Mouse (Mus musculus) testis, adult 10 weeks (tissue): Measurements from ENCODE around the gene Large2. TPM values are rescaled to one million over a fixed set of nuclear protein-coding genes. Genes with fewer than 3 reads are reported as not detected.

Source experiments
- polyA plus RNA-seq: library from polyadenylated mRNA; stranded (reverse); fragments of 350-450 nt; fragmentation: Illumina TruSeq; extraction: RNeasy Lipid Tissue Mini Kit (QIAGEN cat#74804); gene quantifications from one replicate; pipeline ENCODE4 v1.2.3, GENCODE M21; 2014; ENCODE audit warnings: low read depth, low replicate concordance

Large2 gene
- 0.29 TPM for polyA plus RNA-seq

DNA sequence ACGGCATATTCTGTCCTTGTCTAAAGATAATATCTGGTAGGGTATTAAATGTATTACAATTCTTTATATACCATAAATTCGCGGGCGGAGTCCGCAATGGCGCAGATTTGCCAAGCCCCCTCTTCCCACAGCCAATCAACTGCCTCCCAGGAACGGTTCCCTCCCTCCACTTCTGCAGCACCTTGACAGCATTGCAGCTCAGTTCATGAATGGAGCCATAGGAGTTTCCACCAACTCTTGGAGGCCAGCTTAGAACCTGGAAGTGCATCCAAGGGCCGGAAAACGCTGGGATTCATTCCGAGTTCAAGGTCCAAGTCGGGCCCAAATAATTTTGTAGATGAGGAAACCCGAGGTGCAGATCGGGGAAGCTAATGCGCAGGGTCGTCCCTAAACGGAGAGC is at the start of gene Large2, which contains the start of gene Pex16:
Gene Large2 (minus strand): TSS at position 356 of the 400 bp plus-strand sequence.
Gene Pex16 (plus strand): TSS at position 163 of the 400 bp plus-strand sequence.

DNA sequence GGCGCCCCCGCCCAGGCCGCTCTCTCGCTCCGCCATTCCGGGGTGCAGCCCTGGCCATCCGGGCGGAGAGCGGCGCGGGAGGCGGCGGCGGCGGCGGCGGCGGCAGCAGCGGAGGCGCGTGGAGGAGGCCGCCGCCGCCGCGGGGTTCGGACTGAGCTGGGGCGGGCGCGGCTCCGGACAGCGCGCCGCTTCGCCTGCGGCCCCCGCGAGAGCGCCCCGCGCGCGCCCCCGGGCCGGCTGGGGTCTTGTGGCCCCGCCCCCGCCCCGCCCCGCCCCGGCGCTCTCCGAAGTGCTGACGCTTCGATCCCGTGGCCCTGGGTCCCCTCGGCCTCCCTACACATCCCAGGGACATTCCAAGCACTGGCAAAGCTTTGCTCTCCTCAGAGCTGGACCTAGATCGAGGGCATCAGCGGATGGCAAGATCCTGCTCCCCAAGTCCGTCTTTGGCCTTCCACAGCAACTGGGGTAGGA is 26.5 kb upstream of the Large2 start, which contains the start of gene Mapk8ip1:
Gene Mapk8ip1 (minus strand): TSS at position 173 of the 471 bp plus-strand sequence.

DNA sequence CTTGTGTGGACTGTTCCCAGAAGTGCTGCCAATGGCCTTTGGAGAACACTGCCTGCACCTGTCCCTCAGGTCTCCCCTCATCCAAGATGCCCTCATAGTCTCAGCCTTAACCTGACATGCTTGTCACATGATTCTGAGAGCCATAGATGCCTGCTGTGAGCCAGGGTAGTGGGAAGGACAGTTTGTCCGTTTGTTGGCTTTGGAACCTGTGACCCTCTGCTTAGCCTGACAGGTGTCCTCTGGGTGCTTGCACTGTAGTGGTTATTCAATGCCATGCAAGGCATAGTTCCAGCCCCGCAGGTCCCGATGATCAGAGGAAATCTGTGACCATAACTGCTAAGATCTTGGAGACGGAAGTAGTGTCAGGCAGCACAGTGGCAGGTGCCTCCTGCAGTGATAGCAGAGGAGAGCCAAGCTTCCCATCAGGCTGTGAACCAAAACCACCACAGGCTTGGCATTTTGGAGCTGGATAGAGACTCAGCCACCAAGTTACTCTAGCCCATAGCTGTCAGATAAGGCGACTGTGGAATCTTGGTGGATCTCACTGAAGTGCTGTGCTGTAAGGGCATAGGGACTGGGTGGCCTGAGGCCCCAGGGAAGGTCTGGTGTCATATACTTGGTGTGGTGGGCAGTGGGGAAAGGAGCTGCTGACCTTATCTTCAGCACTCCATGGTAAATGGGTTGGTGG is 7.4 kb upstream of the Large2 start, which contains the start of gene 1700029I15Rik:
Gene 1700029I15Rik (plus strand): TSS at position 638 of the 688 bp plus-strand sequence.

Other genes with a start within 250 kb of the Large2 start
- 0.56 TPM for gene Pex16, start 193 bp downstream of the Large2 start, polyA plus RNA-seq
- 1.3 TPM for gene 1700029I15Rik, start 7.7 kb upstream of the Large2 start, polyA plus RNA-seq
- 2.1 TPM for gene Mapk8ip1, start 26.4 kb upstream of the Large2 start, polyA plus RNA-seq
- gene Cry2, start 59.2 kb upstream of the Large2 start, polyA plus RNA-seq, result 4.7 TPM
- gene Slc35c1, start 85.7 kb upstream of the Large2 start, polyA plus RNA-seq, result 0.84 TPM
- 3.5 TPM for gene Chst1, start 224.8 kb upstream of the Large2 start, polyA plus RNA-seq